Comparison of ENCODE assay signal across 20 mouse cellular contexts in genomic region chr2:66100671-66101351, GRCm38 (mm10). TPM values are rescaled to one million over a fixed set of nuclear protein-coding genes. Genes with fewer than 3 reads are reported as not detected.
A peak's percentile ranks its signal among the peaks of the same experiment; 100 is the strongest.
DNase-seq lines count a peak whose midpoint lies in the region; ATAC-seq and TF ChIP-seq lines count a peak whose summit lies in the region.
"Had no signal": no experiment of that assay in that cellular context is flagged by ENCODE, and none has a peak within 500 bp of the region (broad histone marks: within the 10 kb centered on the region; RNA-seq: fewer than 3 reads in every experiment).

No protein-coding gene starts in this region.

- no peak for ATAC-seq in hindbrain, embryonic 15.5 days (ENCODE audit: low FRiP score, low read depth)
- no peak for ATAC-seq in hindbrain, embryonic 13.5 days (ENCODE audit: low FRiP score)
- ATAC-seq in midbrain, embryonic 12.5 days (ENCODE audit: low FRiP score, low read depth) = no peak
- no peak for ATAC-seq in midbrain, embryonic 16.5 days
- no peak for ATAC-seq in embryonic facial prominence, embryonic 13.5 days (ENCODE audit: insufficient number of reproducible peaks, insufficient read depth, low FRiP score, low TSS enrichment, low read depth)
- no peak for ATAC-seq in neural tube, embryonic 15.5 days (ENCODE audit: low FRiP score)
- no peak for ATAC-seq in stomach, postnatal 0 days (ENCODE audit: low FRiP score, low TSS enrichment)
- ATAC-seq: activated CD4-positive, CD25-positive, alpha-beta regulatory T cell, adult 4 months; CD4-positive, CD25-positive, alpha-beta regulatory T cell, adult 4 months had no signal

- 0 out of 2 replicates have a peak overlapping the region, but pooled peaks have one; percentile 3 for H3K4me2 ChIP-seq in hindbrain, embryonic 15.5 days
- H3K4me2 ChIP-seq in hindbrain, embryonic 13.5 days = no peak overlapping the region
- H3K4me2 ChIP-seq in midbrain, embryonic 12.5 days (replicated peaks) = 0 out of 2 replicates have a peak overlapping the region, but pooled peaks have one; percentile 15
- H3K4me2 ChIP-seq in midbrain, embryonic 16.5 days (ENCODE audit: low read length) = no peak overlapping the region
- peak overlapping the region; percentile 28 for H3K4me2 ChIP-seq in embryonic facial prominence, embryonic 13.5 days
- H3K4me2 ChIP-seq in neural tube, embryonic 15.5 days = peak overlapping the region; percentile 9; the same call in 1 of the 2 replicates
- no peak overlapping the region for H3K4me2 ChIP-seq in stomach, postnatal 0 days (replicated peaks; ENCODE audit: low read depth)
- H3K4me2 ChIP-seq: heart, embryonic 11.5 days had no signal

- no peak overlapping the region for H3K9ac ChIP-seq in hindbrain, embryonic 15.5 days
- no peak overlapping the region for H3K9ac ChIP-seq in hindbrain, embryonic 13.5 days
- H3K9ac ChIP-seq in midbrain, embryonic 12.5 days (replicated peaks) = no peak overlapping the region
- H3K9ac ChIP-seq in midbrain, embryonic 16.5 days (ENCODE audit: low read depth, low read length) = no peak overlapping the region
- H3K9ac ChIP-seq in embryonic facial prominence, embryonic 13.5 days = no peak overlapping the region
- H3K9ac ChIP-seq in neural tube, embryonic 15.5 days (replicated peaks) = no peak overlapping the region
- H3K9ac ChIP-seq in stomach, postnatal 0 days (ENCODE audit: low read length) = no peak overlapping the region

- H3K4me3 ChIP-seq in hindbrain, embryonic 15.5 days = no peak overlapping the region
- H3K4me3 ChIP-seq in hindbrain, embryonic 13.5 days = no peak overlapping the region
- no peak overlapping the region for H3K4me3 ChIP-seq in midbrain, embryonic 12.5 days
- no peak overlapping the region for H3K4me3 ChIP-seq in midbrain, embryonic 16.5 days (ENCODE audit: low read depth, low read length)
- no peak overlapping the region for H3K4me3 ChIP-seq in embryonic facial prominence, embryonic 13.5 days
- no peak overlapping the region for H3K4me3 ChIP-seq in neural tube, embryonic 15.5 days (replicated peaks)
- H3K4me3 ChIP-seq in stomach, postnatal 0 days (ENCODE audit: low read depth, low read length) = no peak overlapping the region
- H3K4me3 ChIP-seq: gastrocnemius, adult 2 months; limb, embryonic 10.5 days had no signal

- H3K27ac ChIP-seq in hindbrain, embryonic 15.5 days (replicated peaks) = no peak overlapping the region
- no peak overlapping the region for H3K27ac ChIP-seq in hindbrain, embryonic 13.5 days
- H3K27ac ChIP-seq in midbrain, embryonic 12.5 days (replicated peaks) = no peak overlapping the region
- H3K27ac ChIP-seq in midbrain, embryonic 16.5 days (ENCODE audit: low read length) = no peak overlapping the region
- no peak overlapping the region for H3K27ac ChIP-seq in embryonic facial prominence, embryonic 13.5 days
- no peak overlapping the region for H3K27ac ChIP-seq in neural tube, embryonic 15.5 days (replicated peaks)
- no peak overlapping the region for H3K27ac ChIP-seq in stomach, postnatal 0 days (replicated peaks)
- H3K27ac ChIP-seq: gastrocnemius, adult 2 months; limb, embryonic 10.5 days had no signal

- no peak for TF ChIP-seq EP300 in stomach, postnatal 0 days (optimal IDR thresholded peaks at IDR 0.05)

- 43% methylated on average over 17 of the region's 17 CpGs for WGBS in hindbrain, embryonic 15.5 days
- WGBS in hindbrain, embryonic 13.5 days = 49% methylated on average over 17 of the region's 17 CpGs
- WGBS in midbrain, embryonic 12.5 days = 59% methylated on average over 17 of the region's 17 CpGs
- 41% methylated on average over 17 of the region's 17 CpGs for WGBS in midbrain, embryonic 16.5 days
- 29% methylated on average over 17 of the region's 17 CpGs for WGBS in embryonic facial prominence, embryonic 13.5 days
- 36% methylated on average over 17 of the region's 17 CpGs for WGBS in neural tube, embryonic 15.5 days
- WGBS in stomach, postnatal 0 days = 60% methylated on average over 17 of the region's 17 CpGs

- peaks cover 8% of the 10 kb centered on the region for H3K4me1 ChIP-seq in hindbrain, embryonic 15.5 days (replicated peaks)
- peaks cover 12% of the 10 kb centered on the region for H3K4me1 ChIP-seq in hindbrain, embryonic 13.5 days (replicated peaks)
- peaks cover 6% of the 10 kb centered on the region for H3K4me1 ChIP-seq in midbrain, embryonic 12.5 days
- peaks cover 2% of the 10 kb centered on the region; the same call in 1 of the 2 replicates for H3K4me1 ChIP-seq in midbrain, embryonic 16.5 days (ENCODE audit: control insufficient read depth, insufficient read depth, low read length)
- H3K4me1 ChIP-seq in embryonic facial prominence, embryonic 13.5 days = peaks cover 9% of the 10 kb centered on the region
- H3K4me1 ChIP-seq in neural tube, embryonic 15.5 days = no peaks in the 10 kb centered on the region
- no peaks in the 10 kb centered on the region for H3K4me1 ChIP-seq in stomach, postnatal 0 days (replicated peaks; ENCODE audit: control insufficient read depth, insufficient read depth)

- H3K36me3 ChIP-seq in hindbrain, embryonic 15.5 days = no peaks in the 10 kb centered on the region
- H3K36me3 ChIP-seq in hindbrain, embryonic 13.5 days = no peaks in the 10 kb centered on the region
- H3K36me3 ChIP-seq in midbrain, embryonic 12.5 days = no peaks in the 10 kb centered on the region
- no peaks in the 10 kb centered on the region for H3K36me3 ChIP-seq in midbrain, embryonic 16.5 days (ENCODE audit: control insufficient read depth, insufficient read depth, low read length)
- no peaks in the 10 kb centered on the region for H3K36me3 ChIP-seq in embryonic facial prominence, embryonic 13.5 days
- H3K36me3 ChIP-seq in neural tube, embryonic 15.5 days = no peaks in the 10 kb centered on the region
- no peaks in the 10 kb centered on the region for H3K36me3 ChIP-seq in stomach, postnatal 0 days (ENCODE audit: control insufficient read depth, insufficient read depth, low read length)
- H3K36me3 ChIP-seq: limb, embryonic 10.5 days had no signal

- DNase-seq in stomach, postnatal 0 days (ENCODE audit: low spot score) = no peak
- DNase-seq: adrenal gland, postnatal 10 days; cerebellum, adult 9-11 months; gastrocnemius, adult 2 months; heart, postnatal 10 days; kidney, adult 2 months; layer of hippocampus, adult 9-11 months; lung, adult 2 months; lung, postnatal 4 days; thymus, postnatal 25 days had no signal

- no peak for TF ChIP-seq CTCF in stomach, postnatal 0 days (IDR thresholded peaks at IDR 0.05; ENCODE audit: low read depth)

- H3K9me3 ChIP-seq in hindbrain, embryonic 15.5 days = no peaks in the 10 kb centered on the region
- H3K9me3 ChIP-seq in hindbrain, embryonic 13.5 days = no peaks in the 10 kb centered on the region
- H3K9me3 ChIP-seq in midbrain, embryonic 12.5 days = no peaks in the 10 kb centered on the region
- no peaks in the 10 kb centered on the region for H3K9me3 ChIP-seq in midbrain, embryonic 16.5 days (replicated peaks; ENCODE audit: control insufficient read depth, low read length, poor library complexity, severe bottlenecking)
- H3K9me3 ChIP-seq in embryonic facial prominence, embryonic 13.5 days = no peaks in the 10 kb centered on the region
- H3K9me3 ChIP-seq in neural tube, embryonic 15.5 days (replicated peaks) = no peaks in the 10 kb centered on the region
- no peaks in the 10 kb centered on the region for H3K9me3 ChIP-seq in stomach, postnatal 0 days (ENCODE audit: control insufficient read depth, low read length)
- H3K9me3 ChIP-seq: limb, embryonic 10.5 days had no signal

- no peaks in the 10 kb centered on the region for H3K27me3 ChIP-seq in hindbrain, embryonic 15.5 days
- H3K27me3 ChIP-seq in hindbrain, embryonic 13.5 days = 0 out of 2 replicates have a peak, but pooled peaks cover 3% of the 10 kb centered on the region
- H3K27me3 ChIP-seq in midbrain, embryonic 12.5 days = peaks cover 27% of the 10 kb centered on the region
- H3K27me3 ChIP-seq in midbrain, embryonic 16.5 days (ENCODE audit: control insufficient read depth, insufficient read depth, low read depth, low read length) = no peaks in the 10 kb centered on the region; the same call in 1 of the 2 replicates
- H3K27me3 ChIP-seq in embryonic facial prominence, embryonic 13.5 days = peaks cover 69% of the 10 kb centered on the region
- H3K27me3 ChIP-seq in neural tube, embryonic 15.5 days (replicated peaks) = no peaks in the 10 kb centered on the region
- H3K27me3 ChIP-seq in stomach, postnatal 0 days (ENCODE audit: control insufficient read depth, insufficient read depth, low read length) = no peaks in the 10 kb centered on the region

RNA-seq across cellular contexts. Expression of gene Galnt3, which starts 24.0 kb away (rescaled TPM):
- 0.65 and 0.77 TPM in 2 replicates for polyA plus RNA-seq in hindbrain, embryonic 15.5 days (2015; fragmentation: Nextera tagmentation; extraction: Ambion mirVana)
- polyA plus RNA-seq in hindbrain, embryonic 13.5 days (2015; fragmentation: Nextera tagmentation; extraction: Ambion mirVana) = 0.62 and 1.0 TPM in 2 replicates
- polyA plus RNA-seq in midbrain, embryonic 12.5 days (2016; fragmentation: Nextera tagmentation; extraction: Ambion mirVana) = 0.71 and 2.0 TPM in 2 replicates
- polyA plus RNA-seq in midbrain, embryonic 16.5 days (2015; fragmentation: Nextera tagmentation; extraction: Ambion mirVana) = 2.0 and 3.5 TPM in 2 replicates
- 2.9 and 5.2 TPM in 2 replicates for polyA plus RNA-seq in embryonic facial prominence, embryonic 13.5 days (2015; fragmentation: Nextera tagmentation; extraction: Ambion mirVana)
- polyA plus RNA-seq in neural tube, embryonic 15.5 days (2015; fragmentation: Nextera tagmentation; extraction: Ambion mirVana) = 0.46 and 2.0 TPM in 2 replicates
- polyA plus RNA-seq in stomach, postnatal 0 days (2015; fragmentation: Nextera tagmentation; extraction: Ambion mirVana) = 11.3 and 12.4 TPM in 2 replicates

Comparison
In these comparisons a context has a peak if more than half of its experiments do, and no peak if none do; other contexts are left out.
1. H3K4me2 ChIP-seq: peak in hindbrain, embryonic 15.5 days (single experiment), midbrain, embryonic 12.5 days (single experiment), embryonic facial prominence, embryonic 13.5 days (single experiment) and neural tube, embryonic 15.5 days (single experiment); none in hindbrain, embryonic 13.5 days (single experiment), midbrain, embryonic 16.5 days (single experiment) and stomach, postnatal 0 days (single experiment).